Mouse (Mus musculus) gastrocnemius, postnatal 4 days (tissue): ENCODE measurements around the gene Ghrhr. TPM values are rescaled to one million over a fixed set of nuclear protein-coding genes. Genes with fewer than 3 reads are reported as not detected.

Source experiments
- DNase-seq, 2 experiments: peaks; one replicate each; pipeline ENCODE4 v3.0.0; 2021 to 2022; ENCODE audit warnings: low spot score in 2 of 2, mixed read lengths in 2 of 2
- total RNA-seq, 2 experiments: library from RNA; stranded (reverse); gene quantifications; 2 replicates each; pipeline ENCODE4 v1.2.3; 2021

The Ghrhr gene
- total RNA-seq, 2 experiments from 2014 or later: not detected

GRCm38 (mm10) chr6:55351712-55352111, 24.4 kb upstream of the Ghrhr start:
- no peak for DNase-seq

- DNase-seq: no peak
Measured at GRCm38 (mm10) chr6:55353711-55354445, 22.2 kb upstream of the Ghrhr start.

GRCm38 (mm10) chr6:55354456-55355117, 21.5 kb upstream of the Ghrhr start:
- no peak for DNase-seq

DNA sequence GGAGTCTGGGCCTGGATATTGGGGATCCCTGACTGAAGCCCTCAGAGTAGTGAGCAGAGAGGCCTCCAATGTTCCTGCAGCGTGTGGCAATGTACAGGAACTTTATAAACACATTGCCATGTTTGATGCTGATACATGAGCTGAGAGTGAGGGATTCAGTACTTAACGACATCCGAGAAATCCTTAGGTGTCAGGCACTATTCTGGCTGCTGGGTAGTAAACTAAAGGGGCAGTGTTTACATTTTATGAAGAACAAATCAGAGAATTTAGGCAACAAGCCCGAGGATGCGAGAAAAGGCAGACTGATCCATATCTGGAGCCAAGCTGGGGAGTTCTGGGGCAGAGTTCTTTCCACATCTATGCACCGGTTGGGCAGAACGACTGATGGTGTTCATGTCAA, 20.5 kb upstream of the Ghrhr start:
- no peak for DNase-seq

DNA sequence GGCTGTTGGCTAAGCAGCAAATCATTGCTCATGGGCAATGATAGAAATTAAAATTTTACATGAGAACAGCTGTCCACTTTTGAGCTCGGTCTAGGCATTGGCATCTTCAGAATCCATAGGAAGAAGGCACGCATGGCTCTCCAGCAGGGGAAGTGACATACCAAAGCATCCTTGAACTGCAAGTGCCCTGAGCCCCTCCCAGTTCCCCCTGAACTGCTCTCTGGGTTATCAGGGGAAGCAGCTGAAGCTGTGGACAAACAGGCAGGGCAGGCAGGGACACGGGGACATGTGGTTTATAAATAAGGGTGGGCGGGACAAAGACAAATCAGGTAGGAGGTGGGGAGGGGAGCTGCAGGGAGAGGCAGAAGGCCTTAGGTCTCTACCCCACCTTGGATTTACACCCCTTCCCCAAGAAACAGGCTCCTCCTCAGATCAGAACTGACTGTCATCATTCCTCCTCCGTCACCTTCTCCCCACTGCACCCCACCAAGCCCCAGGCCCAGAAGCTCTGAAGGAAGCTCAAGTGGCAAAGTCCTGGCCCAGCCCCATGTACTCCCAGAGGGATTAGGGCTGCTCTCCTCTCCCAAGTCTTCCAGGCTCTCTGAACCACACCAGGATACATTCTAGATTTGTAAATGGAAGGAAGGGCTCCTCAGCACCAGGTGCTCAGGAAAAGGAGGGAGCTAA, 19.9 kb upstream of the Ghrhr start:
- no peak for DNase-seq

- DNase-seq: no peak
Measured at GRCm38 (mm10) chr6:55356976-55357635, 19.0 kb upstream of the Ghrhr start.

DNA sequence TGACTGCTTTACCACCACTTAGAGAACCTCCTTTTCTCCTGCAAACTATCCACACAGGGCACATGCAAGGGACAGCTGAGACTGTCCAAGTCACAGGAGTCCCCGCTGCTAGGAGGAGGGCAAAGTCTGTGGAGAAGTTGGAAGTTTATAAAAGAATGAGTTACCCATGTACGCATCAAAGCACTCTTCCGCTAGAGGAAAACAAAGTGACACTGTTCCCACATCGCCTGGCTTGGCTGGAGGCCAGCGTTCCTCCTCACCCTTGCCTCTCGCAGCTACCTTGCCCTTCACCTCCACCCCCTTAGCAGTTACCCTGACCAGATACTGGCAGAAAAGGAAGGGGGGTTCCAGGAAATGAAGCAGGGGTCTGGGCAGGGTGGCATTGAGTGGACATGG, 18.5 kb upstream of the Ghrhr start:
- DNase-seq: no peak

DNA sequence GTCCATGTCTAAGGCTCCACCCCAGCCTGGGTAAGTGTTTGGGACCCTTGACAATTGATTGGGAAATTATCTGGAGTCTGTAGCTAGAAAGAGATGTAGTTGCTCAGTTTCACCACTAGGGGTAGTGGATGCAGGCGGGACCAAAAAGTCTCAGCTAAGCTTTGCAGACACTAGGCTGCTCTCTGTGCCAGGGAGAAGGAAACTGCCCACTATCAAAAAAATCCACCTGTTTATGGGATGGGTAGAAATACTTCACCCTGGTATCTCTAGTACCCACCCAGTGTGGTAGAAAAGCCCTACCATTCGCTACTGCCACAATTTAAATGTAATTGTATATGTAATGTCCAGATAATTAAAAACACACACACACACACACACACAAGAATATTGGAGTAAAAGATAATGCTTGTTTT, 17.4 kb upstream of the Ghrhr start:
- no peak for DNase-seq

DNA sequence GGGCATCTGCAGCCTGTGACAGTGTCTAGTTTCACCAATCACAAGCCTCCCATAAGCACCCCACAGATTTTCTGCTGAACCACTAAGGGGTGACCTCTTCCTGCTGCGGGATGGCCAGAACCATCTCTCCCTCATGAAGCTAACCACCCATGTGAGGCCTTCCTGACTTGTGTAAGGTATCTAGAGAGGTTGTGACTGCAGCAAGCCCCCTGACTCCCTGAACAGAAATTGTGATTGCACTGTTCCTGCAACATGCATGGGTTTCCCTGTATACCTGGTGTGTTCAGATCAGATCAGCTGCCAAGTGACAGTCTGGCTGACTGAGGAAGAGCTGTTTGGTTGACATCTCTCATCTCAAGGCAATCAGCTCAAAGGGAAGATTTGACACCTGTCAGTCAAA, 13.4 kb upstream of the Ghrhr start:
- no peak for DNase-seq

DNA sequence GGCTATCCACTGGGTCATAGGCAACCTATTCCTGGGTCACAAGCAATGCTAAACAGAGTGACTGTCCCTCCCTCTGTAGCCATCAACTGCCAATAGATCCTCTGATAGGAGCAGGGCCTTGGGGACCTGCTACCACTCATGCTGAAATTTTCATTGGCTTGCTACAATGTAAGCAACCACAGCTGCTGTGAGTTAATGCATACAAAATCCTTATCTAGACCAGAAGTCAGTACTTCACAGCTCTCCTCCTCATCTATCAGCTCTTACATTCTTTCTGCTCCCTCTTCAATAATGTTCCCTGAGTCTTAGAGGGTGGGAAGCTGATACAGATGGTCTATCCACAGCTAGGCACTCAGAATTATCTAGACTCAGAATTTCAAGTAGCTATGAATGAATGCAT, 9.0 kb upstream of the Ghrhr start:
- no peak for DNase-seq

- DNase-seq: no peak
Measured at GRCm38 (mm10) chr6:55370831-55371230, 5.3 kb upstream of the Ghrhr start.

GRCm38 (mm10) chr6:55376511-55376910, 416 bp downstream of the Ghrhr start:
- no peak for DNase-seq

GRCm38 (mm10) chr6:55377461-55377860, 1.4 kb downstream of the Ghrhr start:
- no peak for DNase-seq

DNA sequence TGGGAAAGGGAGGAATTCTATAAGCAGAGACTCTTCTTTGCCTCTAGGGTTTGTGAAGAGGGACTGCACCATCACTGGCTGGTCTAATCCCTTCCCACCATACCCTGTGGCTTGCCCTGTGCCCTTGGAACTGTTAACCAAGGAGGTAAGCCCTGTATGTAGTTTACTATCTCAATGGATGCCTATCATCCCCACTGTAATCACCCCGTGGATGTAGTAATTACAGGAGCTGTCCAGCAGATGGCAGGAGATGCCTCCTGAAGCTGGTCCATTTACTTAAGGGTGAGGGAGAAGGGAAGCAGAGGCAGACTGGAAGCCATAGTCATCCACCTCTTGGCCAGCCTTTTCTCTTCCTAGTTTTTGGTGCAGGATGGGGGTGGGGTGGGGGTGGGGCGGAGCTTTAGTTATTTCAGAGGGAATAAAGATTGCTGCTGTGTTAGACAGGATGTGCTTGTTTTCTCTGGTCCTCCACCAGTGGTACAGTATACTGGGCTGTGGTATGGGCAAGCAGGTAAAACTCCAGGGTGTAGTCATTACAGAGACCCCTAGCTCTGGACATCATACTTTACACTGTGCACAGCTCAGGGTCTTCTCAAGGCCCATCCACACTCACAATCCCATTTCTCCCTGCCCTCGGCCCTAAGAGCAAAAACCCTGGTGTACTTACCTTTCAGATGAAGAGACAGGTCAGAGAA, 3.7 kb downstream of the Ghrhr start:
- DNase-seq: peak in 1 of 2 experiments; percentile 46

DNA sequence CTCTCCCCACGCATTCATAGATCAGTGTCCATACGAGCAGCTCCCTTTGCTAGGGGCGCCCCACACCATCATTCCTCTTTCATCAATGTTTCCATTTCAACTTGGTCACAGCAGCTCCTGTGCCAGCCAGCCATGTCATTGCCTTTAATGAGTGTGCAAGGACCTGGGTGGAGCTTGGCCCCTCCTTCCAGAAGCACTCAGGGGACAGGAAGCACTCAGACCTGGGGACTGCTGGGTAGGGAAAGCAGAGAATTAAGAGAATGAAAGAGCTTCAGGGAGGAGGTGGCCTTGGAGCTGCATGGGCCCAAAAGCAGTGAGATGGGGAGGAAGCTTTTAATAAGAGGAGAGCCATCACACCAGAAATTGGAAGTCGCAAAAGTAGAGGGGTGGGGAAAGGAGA, 5.9 kb downstream of the Ghrhr start:
- DNase-seq: no peak

- DNase-seq: peak; percentile 56 to 71
Measured at GRCm38 (mm10) chr6:55383897-55384296, 7.8 kb downstream of the Ghrhr start.

- no peak for DNase-seq
Measured at GRCm38 (mm10) chr6:55384356-55384951, 8.4 kb downstream of the Ghrhr start.

DNA sequence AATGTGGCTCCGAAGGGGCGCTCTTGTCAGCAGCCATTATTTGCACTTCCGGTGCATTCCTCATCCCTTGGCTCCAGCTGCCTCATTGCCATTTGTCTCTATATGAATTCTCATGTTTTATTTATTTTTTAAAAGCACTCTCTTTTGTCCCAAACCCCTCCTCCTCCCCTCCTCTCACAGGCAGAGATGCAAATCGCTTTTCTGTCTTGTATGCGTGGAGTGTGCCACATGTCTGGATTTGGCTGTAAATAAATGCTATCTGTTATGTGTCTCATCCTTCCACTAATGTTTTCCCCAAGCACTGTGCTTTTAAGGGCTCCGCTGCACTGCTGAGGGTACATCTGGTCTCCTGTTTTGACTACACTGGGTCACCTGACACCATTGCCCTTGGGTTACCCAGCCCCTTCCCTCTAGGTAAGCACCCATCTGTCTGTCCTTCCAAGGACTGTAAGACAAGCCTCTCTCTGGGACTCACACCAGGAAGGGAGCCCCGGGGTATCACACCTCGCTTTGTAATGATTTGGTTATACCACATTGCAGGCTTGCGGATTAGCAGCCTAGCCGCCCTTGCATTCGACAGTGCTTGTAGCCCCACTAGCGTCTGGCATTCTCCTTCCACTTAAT, 12.6 kb downstream of the Ghrhr start:
- no peak for DNase-seq

DNA sequence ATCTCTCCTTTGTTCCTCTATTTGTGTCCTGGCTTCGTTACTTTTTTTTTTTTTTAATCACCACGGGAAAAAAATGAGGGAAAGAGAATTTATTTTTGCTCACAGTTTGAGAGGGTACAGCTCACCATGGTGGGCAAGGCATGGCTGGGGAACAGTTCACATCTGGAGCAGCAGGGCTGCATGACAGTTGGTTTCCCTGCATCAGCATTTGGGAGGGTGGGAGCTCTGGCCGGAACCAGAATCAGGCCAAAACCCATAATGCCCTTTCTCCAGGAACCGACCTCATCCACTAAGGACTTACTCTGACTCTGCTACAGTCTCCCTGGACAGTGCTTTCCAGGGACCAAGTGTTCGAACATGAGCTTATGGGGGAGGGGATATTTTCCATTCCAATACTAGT, 13.2 kb downstream of the Ghrhr start:
- DNase-seq: no peak

GRCm38 (mm10) chr6:55391814-55392213, 15.7 kb downstream of the Ghrhr start:
- DNase-seq: no peak
